Mouse (Mus musculus) forebrain, embryonic 13.5 days (tissue): ENCODE data around the gene Zfand3. TPM values are rescaled to one million over a fixed set of nuclear protein-coding genes. Genes with fewer than 3 reads are reported as not detected.

ENCODE experiments used
- ATAC-seq: fragments of 200-750 bp; cut with Nextera tagmentation; 2 replicates; pipeline ENCODE4 v1.8.0; 2017
- H3K27ac ChIP-seq: fragments of 300-500 bp; sonication (generic); 2 replicates; pipeline ENCODE4 v1.5.1; 2015; ENCODE audit warnings: inconsistent platforms, mild to moderate bottlenecking, moderate library complexity
- H3K27me3 ChIP-seq: fragments of 300-500 bp; sonication (generic); 2 replicates; pipeline ENCODE4 v1.6.1; 2015; ENCODE audit warnings: mild to moderate bottlenecking, inconsistent platforms
- H3K36me3 ChIP-seq: fragments of 300-500 bp; sonication (generic); 2 replicates; pipeline ENCODE4 v1.6.1; 2015; ENCODE audit warnings: mild to moderate bottlenecking, inconsistent platforms; ENCODE audit not compliant: poor library complexity, severe bottlenecking
- H3K4me1 ChIP-seq: fragments of 300-500 bp; sonication (generic); 2 replicates; pipeline ENCODE4 v1.6.1; 2015; ENCODE audit warnings: inconsistent platforms
- H3K4me2 ChIP-seq: fragments of 300-500 bp; sonication (generic); 2 replicates; pipeline ENCODE4 v1.6.1; 2015; ENCODE audit warnings: inconsistent platforms, mild to moderate bottlenecking, moderate library complexity
- H3K4me3 ChIP-seq: fragments of 300-500 bp; sonication (generic); 2 replicates; pipeline ENCODE4 v1.5.1; 2015; ENCODE audit warnings: mild to moderate bottlenecking, inconsistent platforms
- H3K9ac ChIP-seq: fragments of 300-500 bp; sonication (generic); 2 replicates; pipeline ENCODE4 v1.6.1; 2015; ENCODE audit warnings: mild to moderate bottlenecking, inconsistent platforms
- H3K9me3 ChIP-seq: fragments of 300-500 bp; sonication (generic); replicated peaks from 2 replicates; pipeline ENCODE4 v1.6.1; 2016; ENCODE audit warnings: inconsistent platforms
- WGBS: fragments of 180-500 bp; shearing (Covaris S2); methylation state at CpG from one replicate; pipeline ENCODE4 v1.1.7; 2015; 5-methylcytosine and 5-hydroxymethylcytosine counted together
- polyA plus RNA-seq: library from polyadenylated mRNA; unstranded; fragments of >200 nt; fragmentation: Nextera tagmentation; extraction: Ambion mirVana; gene quantifications from 2 replicates; pipeline ENCODE4 v1.2.1, GENCODE M21; 2015

The Zfand3 gene
- polyA plus RNA-seq, 1 experiment from 2014 or later = 63.3 TPM

GRCm38 (mm10) chr17:29983190-29983589 is 21.3 kb upstream of the Zfand3 start:
- H3K4me3 ChIP-seq = no peak overlapping the region
- no peaks in the 10 kb centered on the region for H3K9me3 ChIP-seq
- 80% methylated on average over 5 of the region's 5 CpGs for WGBS
- H3K36me3 ChIP-seq = no peaks in the 10 kb centered on the region
- no peak overlapping the region for H3K9ac ChIP-seq
- H3K4me1 ChIP-seq = no peaks in the 10 kb centered on the region
- ATAC-seq = no peak
- H3K4me2 ChIP-seq = no peak overlapping the region
- H3K27me3 ChIP-seq = no peaks in the 10 kb centered on the region
- no peak overlapping the region for H3K27ac ChIP-seq

- ATAC-seq = no peak
These were observed 19.6 kb upstream of the Zfand3 start for GRCm38 (mm10) chr17:29984931-29985330.

GRCm38 (mm10) chr17:29985534-29985933 is 19.0 kb upstream of the Zfand3 start:
- Histone ChIP-seq H3K4me3 (no peak overlapping the region), H3K36me3 (no peaks in the 10 kb centered on the region), H3K4me1 (no peaks in the 10 kb centered on the region), H3K9ac (no peak overlapping the region), H3K27ac (no peak overlapping the region), H3K9me3 (no peaks in the 10 kb centered on the region), H3K27me3 (no peaks in the 10 kb centered on the region), H3K4me2 (no peak overlapping the region)
- 33% methylated on average over 3 of the region's 3 CpGs for WGBS
- no peak for ATAC-seq

More at GRCm38 (mm10) chr17:29984931-29985330, 19.6 kb upstream of the Zfand3 start:
- no peaks in the 10 kb centered on the region for H3K9me3 ChIP-seq
- 74% methylated on average over 7 of the region's 7 CpGs for WGBS
- H3K36me3 ChIP-seq = no peaks in the 10 kb centered on the region
- H3K27ac ChIP-seq = no peak overlapping the region
- no peaks in the 10 kb centered on the region for H3K27me3 ChIP-seq
- H3K9ac ChIP-seq = no peak overlapping the region
- H3K4me1 ChIP-seq = no peaks in the 10 kb centered on the region
- H3K4me2 ChIP-seq = no peak overlapping the region
- no peak overlapping the region for H3K4me3 ChIP-seq

GRCm38 (mm10) chr17:29988141-29988540 is 16.4 kb upstream of the Zfand3 start:
- no peak overlapping the region for H3K27ac ChIP-seq
- 79% methylated on average over 5 of the region's 5 CpGs for WGBS
- ATAC-seq = no peak
- no peaks in the 10 kb centered on the region for H3K4me1 ChIP-seq
- no peaks in the 10 kb centered on the region for H3K9me3 ChIP-seq
- no peak overlapping the region for H3K9ac ChIP-seq
- H3K4me2 ChIP-seq = no peak overlapping the region
- no peaks in the 10 kb centered on the region for H3K36me3 ChIP-seq
- H3K4me3 ChIP-seq = no peak overlapping the region
- H3K27me3 ChIP-seq = no peaks in the 10 kb centered on the region

GRCm38 (mm10) chr17:29989653-29990052 is 14.9 kb upstream of the Zfand3 start:
- Histone ChIP-seq H3K9ac (no peak overlapping the region), H3K4me2 (no peak overlapping the region), H3K4me3 (no peak overlapping the region), H3K9me3 (no peaks in the 10 kb centered on the region), H3K27ac (no peak overlapping the region), H3K36me3 (no peaks in the 10 kb centered on the region), H3K4me1 (no peaks in the 10 kb centered on the region), H3K27me3 (no peaks in the 10 kb centered on the region)
- WGBS = 87% methylated on average over 5 of the region's 5 CpGs
- ATAC-seq = no peak

GRCm38 (mm10) chr17:29990136-29990535 is 14.4 kb upstream of the Zfand3 start:
- no peak for ATAC-seq
- no peaks in the 10 kb centered on the region for H3K36me3 ChIP-seq
- no peaks in the 10 kb centered on the region for H3K27me3 ChIP-seq
- H3K4me3 ChIP-seq = no peak overlapping the region
- H3K4me2 ChIP-seq = no peak overlapping the region
- WGBS = 93% methylated on average over 3 of the region's 3 CpGs
- H3K27ac ChIP-seq = no peak overlapping the region
- H3K9me3 ChIP-seq = no peaks in the 10 kb centered on the region
- no peaks in the 10 kb centered on the region for H3K4me1 ChIP-seq
- H3K9ac ChIP-seq = no peak overlapping the region

- ATAC-seq = no peak
- WGBS = 97% methylated on average over 2 of the region's 2 CpGs
- Histone ChIP-seq H3K9me3 (no peaks in the 10 kb centered on the region), H3K4me3 (no peak overlapping the region), H3K4me2 (no peak overlapping the region), H3K27me3 (no peaks in the 10 kb centered on the region), H3K4me1 (no peaks in the 10 kb centered on the region), H3K27ac (no peak overlapping the region), H3K36me3 (no peaks in the 10 kb centered on the region), H3K9ac (no peak overlapping the region)
These were observed 13.7 kb upstream of the Zfand3 start for GRCm38 (mm10) chr17:29990845-29991244.

- Histone ChIP-seq H3K27me3 (no peaks in the 10 kb centered on the region), H3K9ac (no peak overlapping the region), H3K36me3 (no peaks in the 10 kb centered on the region), H3K4me3 (no peak overlapping the region), H3K4me2 (no peak overlapping the region), H3K9me3 (no peaks in the 10 kb centered on the region), H3K4me1 (no peaks in the 10 kb centered on the region), H3K27ac (peak overlapping the region; percentile 59)
- ATAC-seq = peak; percentile 70
- 77% methylated on average over 8 of the region's 8 CpGs for WGBS
These were observed 11.0 kb upstream of the Zfand3 start for GRCm38 (mm10) chr17:29993488-29993887.

GRCm38 (mm10) chr17:29994011-29994410 is 10.5 kb upstream of the Zfand3 start:
- peak overlapping the region; percentile 59 for H3K27ac ChIP-seq
- H3K4me2 ChIP-seq = no peak overlapping the region
- H3K9ac ChIP-seq = no peak overlapping the region
- WGBS = 92% methylated on average over 3 of the region's 3 CpGs
- no peak overlapping the region for H3K4me3 ChIP-seq
- H3K4me1 ChIP-seq = no peaks in the 10 kb centered on the region
- ATAC-seq = no peak
- H3K9me3 ChIP-seq = no peaks in the 10 kb centered on the region
- H3K27me3 ChIP-seq = no peaks in the 10 kb centered on the region
- H3K36me3 ChIP-seq = no peaks in the 10 kb centered on the region

GRCm38 (mm10) chr17:29994459-29994858 is 10.1 kb upstream of the Zfand3 start:
- Histone ChIP-seq H3K27me3 (no peaks in the 10 kb centered on the region), H3K9me3 (no peaks in the 10 kb centered on the region), H3K9ac (no peak overlapping the region), H3K4me1 (no peaks in the 10 kb centered on the region), H3K4me2 (no peak overlapping the region), H3K36me3 (no peaks in the 10 kb centered on the region), H3K4me3 (no peak overlapping the region), H3K27ac (no peak overlapping the region)
- 87% methylated on average over 4 of the region's 4 CpGs for WGBS
- no peak for ATAC-seq

- 95% methylated on average over 5 of the region's 5 CpGs for WGBS
- Histone ChIP-seq H3K27ac (no peak overlapping the region), H3K9me3 (no peaks in the 10 kb centered on the region), H3K4me1 (no peaks in the 10 kb centered on the region), H3K4me2 (no peak overlapping the region), H3K27me3 (no peaks in the 10 kb centered on the region), H3K4me3 (no peak overlapping the region), H3K9ac (no peak overlapping the region), H3K36me3 (no peaks in the 10 kb centered on the region)
- no peak for ATAC-seq
These were observed 8.5 kb upstream of the Zfand3 start for GRCm38 (mm10) chr17:29995986-29996385.

GRCm38 (mm10) chr17:29997726-29998125 is 6.8 kb upstream of the Zfand3 start:
- Histone ChIP-seq H3K4me2 (no peak overlapping the region), H3K9ac (no peak overlapping the region), H3K9me3 (no peaks in the 10 kb centered on the region), H3K4me1 (no peaks in the 10 kb centered on the region), H3K36me3 (no peaks in the 10 kb centered on the region), H3K4me3 (no peak overlapping the region), H3K27me3 (no peaks in the 10 kb centered on the region), H3K27ac (no peak overlapping the region)
- 76% methylated on average over 7 of the region's 7 CpGs for WGBS
- no peak for ATAC-seq

GRCm38 (mm10) chr17:29998566-29999295 is 5.8 kb upstream of the Zfand3 start:
- H3K4me2 ChIP-seq = no peak overlapping the region

More at GRCm38 (mm10) chr17:29998566-29999295, 5.8 kb upstream of the Zfand3 start:
- no peaks in the 10 kb centered on the region for H3K9me3 ChIP-seq
- no peak overlapping the region for H3K9ac ChIP-seq
- no peaks in the 10 kb centered on the region for H3K36me3 ChIP-seq
- peaks cover 6% of the 10 kb centered on the region for H3K4me1 ChIP-seq
- H3K27ac ChIP-seq = no peak overlapping the region
- no peak for ATAC-seq
- 55% methylated on average over 24 of the region's 24 CpGs for WGBS
- H3K27me3 ChIP-seq = no peaks in the 10 kb centered on the region
- H3K4me3 ChIP-seq = no peak overlapping the region
